Mouse (Mus musculus): ENCODE measurements around the gene Dnajc27.

Gene Dnajc27

DNA sequence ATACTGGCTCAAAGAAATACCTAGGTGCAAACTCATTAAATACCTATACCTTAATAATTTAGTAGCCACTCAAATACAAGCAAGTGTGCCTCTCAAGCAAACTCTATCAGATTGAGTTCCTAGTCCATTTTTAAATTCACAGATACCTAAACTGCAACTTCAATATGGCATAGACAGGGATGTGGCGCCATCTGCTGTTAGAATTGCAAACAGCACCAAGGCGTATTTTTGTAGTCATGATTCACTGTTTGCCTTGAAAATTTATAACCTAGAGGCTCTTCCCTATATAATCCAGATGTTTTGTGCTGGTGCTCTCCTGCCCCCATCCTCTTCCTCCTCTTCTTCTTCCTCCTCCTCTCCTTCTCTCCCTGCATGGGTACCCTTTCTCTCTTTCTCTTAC lies 2.1 kb upstream of the Dnajc27 start:
- peak; percentile 90 for DNase-seq (ENCODE audit: low read depth, low spot score)

DNA sequence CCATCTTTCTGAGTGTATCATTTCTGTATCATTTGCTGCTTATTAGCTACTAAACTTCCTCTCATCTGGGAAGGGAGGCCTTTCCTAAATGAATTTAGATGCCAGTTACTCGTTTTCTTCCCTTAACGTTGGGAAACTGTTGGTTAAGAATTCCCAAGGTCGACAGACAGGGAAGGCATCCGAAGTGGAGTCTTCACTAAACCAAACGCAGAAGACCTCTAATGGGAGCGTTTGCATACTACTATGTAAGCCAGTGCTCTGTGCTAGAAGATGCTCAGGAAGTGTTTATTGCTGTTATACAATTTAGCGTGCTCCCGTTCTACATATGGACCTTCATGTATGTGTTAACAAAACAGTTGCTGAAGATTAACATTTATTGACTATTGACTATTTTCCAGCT lies 1.1 kb downstream of the Dnajc27 start:
- peak; percentile 3 for DNase-seq (ENCODE audit: low read depth, low spot score)

DNA sequence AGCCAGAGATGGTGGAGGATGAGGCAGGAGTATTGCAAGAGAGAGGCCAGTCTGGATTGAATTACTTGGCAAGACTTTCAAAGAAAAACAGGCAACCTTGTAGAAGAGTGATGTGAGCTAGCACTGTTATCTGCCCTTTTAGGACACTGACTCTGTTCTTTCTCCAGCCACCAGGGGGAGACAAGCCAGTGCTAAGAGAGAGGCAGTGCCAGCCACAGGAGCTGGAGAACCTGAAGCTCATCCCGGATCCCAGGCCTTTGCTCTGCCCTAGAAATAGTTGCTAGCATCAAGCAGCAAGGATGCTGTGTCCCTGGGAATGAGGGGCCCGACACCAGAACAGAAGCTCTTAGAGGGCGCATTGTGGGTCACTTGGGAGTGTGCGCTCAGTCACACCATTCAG lies 25.0 kb downstream of the Dnajc27 start:
- peak; percentile 83 for DNase-seq (ENCODE audit: low read depth, low spot score)

DNA sequence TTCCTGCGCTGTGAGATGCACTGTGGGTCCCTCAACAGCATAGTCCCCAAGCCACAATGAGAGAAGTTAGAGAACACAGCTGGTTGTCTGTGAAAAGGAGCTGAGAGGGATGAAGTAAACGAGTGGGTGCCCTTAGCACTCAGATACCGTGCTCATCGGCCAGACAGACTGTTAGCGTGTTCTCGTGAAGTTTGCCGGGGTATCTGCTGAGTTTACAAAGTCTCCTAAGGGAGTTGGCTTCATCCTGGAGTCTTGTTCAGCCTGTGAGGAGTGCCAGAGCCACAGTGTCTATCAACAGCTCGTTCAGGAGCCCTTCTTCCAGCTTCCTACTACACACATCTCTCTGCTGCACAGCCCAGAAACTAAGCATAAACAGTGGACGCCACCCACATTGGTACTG lies 33.7 kb downstream of the Dnajc27 start:
- no peak for DNase-seq (ENCODE audit: low read depth, low spot score)

DNA sequence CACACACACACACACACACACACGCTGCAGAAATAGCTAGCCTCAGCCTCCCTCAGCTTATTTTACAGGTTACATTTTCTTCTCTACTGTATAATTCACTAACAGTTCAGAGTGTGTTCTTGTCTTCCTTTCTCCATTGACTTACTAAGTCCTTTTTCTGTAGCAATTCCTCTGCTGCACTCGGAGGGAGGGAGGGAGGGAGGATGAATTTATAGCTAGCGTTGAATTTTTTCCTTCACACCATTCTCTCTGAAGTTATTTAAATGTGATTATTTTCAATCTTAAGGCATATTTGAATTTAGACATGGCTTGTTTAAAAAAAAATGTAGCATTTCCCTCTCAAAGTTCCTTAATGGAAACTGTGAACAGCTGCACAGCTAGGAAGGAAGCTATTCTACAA lies 34.8 kb downstream of the Dnajc27 start:
- no peak for DNase-seq (ENCODE audit: low read depth, low spot score)

DNA sequence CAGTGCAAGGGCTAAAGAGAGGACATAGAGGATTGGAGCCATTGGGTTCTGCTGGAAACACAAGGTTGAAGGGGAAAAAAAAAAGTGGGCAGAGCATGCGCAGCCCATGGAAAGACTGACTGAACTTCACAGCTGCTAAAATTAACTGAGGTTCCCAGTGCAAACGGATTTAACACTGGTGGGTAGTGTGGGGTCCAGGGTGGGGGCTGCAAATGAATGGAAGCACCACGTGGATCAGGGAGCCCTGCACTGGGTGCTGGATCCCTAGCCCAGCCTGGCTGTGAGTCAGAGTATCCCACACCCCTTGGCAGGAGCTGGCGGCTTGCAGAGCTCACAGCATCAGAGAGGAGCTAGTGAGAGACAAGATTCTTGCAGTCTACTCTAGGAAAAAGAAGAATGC lies 35.2 kb downstream of the Dnajc27 start:
- no peak for DNase-seq (ENCODE audit: low read depth, low spot score)

DNA sequence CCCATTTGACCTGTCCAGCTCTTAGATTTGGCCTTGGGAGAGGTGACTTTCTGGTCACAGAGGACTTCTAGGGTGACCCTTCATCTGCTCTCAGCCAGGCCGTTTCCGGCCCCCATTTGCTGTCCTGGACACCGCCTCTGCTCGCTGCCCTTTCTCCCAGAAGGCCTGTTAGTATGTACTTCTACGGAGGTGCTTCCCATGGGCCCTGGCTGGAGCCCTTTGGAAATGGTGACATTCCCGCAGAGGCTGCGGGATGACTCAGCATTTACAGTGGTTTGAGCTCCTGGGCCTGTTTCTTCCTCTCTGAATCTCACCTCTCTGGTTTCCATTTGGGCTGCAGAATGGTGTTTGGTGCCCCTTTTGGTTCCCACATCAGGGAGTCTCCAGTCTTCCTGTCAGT lies 45.0 kb downstream of the Dnajc27 start:
- DNase-seq (ENCODE audit: low read depth, low spot score): peak; percentile 27

DNA sequence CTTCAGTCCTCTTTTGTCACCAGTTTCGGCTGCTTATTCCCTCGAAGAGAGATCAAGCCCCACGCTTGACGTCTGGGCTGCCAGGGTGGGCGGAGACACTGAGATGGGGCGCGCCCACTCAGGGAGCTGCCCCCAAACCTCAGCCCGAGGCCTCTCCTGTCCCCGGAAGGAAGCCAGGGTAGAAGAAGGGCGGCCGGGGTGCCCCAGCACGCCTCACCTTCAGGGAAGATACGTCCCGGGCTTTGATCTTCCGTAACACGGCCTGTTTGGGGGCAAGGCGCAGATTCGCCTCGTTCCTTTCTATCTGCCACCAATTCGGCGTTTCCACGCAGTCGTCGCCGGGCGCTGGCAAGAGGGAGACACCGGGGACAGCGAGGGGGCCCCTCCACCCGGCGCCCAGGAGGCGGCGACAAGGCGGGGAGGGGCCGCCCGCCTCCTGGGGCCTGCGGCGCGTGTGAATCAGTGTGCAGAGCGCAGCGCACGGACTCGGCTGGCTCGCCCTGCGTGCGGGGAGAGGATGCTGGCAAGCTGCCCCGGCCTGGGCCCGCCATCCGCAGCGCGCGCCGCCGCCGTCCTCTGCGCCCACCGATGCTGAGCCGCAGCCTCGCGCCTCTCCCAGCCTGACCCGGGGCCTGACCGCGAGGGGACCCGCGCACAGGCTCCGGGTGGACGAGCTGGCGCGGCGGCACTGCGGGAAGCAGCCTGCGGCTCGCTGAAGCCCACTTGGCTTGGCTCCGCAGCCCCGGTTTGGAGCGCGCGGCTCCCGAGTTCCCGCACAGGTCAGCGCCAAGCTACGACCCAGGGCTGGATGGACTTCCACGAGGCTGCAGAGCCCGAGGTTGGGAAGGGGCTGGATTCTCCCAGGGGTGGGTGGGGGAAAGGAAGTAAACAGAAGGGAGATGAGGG lies 50.8 kb downstream of the Dnajc27 start, which contains the start of gene Adcy3:
TSS of gene Adcy3 (plus strand) at position 163 of the 906 bp plus-strand sequence.
- DNase-seq (ENCODE audit: low read depth, low spot score): no peak

DNA sequence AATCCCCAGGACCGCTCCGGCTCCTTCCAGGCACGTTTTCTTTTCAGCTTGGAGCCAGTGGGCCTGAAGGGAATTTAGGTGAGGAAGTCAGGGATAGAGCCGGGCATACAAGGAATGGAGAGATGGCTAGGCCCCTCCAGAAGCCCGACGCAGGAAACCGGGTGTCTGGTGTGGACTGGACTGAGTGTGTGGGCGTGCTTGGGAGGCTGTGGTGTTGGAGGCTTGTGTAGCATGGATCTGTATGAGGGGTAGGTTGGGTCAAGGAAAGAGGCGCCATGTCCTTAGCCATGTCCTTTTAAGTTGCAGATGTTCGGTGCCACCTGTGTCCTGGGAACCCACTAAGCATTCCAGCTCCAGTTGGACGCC lies 51.4 kb downstream of the Dnajc27 start:
- no peak for DNase-seq (ENCODE audit: low read depth, low spot score)

DNA sequence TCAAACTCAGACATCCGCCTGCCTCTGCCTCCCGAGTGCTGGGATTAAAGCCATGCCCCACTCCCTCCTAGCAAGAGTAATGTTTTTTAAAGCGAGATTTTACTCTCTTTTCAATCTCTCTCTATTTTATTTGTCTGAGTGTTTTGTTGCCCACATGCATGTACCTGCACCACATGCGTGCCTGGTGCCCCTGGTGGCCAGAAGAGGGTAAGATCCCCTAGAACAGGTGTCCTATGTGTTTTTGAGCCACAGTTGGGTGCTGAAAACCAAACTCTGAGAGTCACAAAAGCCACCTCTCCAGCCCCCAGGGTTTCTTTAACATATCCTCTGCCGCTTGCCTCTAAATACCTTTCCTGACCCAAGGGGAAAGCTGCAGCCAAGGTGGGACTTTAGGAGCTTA lies 60.8 kb downstream of the Dnajc27 start:
- DNase-seq (ENCODE audit: low read depth, low spot score): no peak

DNA sequence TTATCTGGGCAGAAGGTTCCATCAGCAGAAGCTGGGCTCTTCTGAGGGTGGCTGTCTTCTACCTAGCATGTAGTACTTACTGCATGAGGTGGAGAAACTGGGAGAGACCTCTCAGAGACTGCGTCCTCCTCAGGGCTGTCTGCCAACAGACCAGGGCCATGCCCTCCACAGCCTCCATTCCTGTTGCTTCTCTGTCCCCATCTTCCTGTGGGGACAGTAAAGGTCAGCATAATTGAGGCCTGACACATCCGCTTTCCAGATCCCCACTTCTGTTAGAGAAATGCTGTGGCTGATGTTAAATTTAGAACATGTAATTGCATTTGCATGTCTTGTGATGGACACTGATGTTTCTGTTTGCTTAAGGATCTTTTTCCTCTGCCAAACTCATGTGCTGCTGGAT lies 68.6 kb downstream of the Dnajc27 start:
- DNase-seq (ENCODE audit: low read depth, low spot score): no peak

DNA sequence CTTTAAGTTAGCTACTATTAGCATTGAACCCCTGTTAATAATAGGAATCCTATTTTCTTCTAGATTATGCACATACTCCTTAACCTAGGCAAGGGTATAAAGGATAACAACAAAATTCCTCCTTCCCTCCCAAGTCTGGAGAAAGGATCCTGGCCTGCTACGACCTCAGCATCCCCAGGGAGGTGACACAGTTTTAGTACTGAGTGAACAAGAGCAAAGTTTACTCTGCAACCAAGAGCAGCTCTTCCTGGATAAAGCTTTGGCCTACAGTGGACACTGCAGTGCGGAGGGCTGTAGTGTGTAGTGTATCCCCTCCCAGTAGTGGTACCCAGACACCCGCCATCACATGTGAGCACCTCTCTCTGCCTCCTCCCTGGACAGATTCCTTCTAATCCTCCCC lies 69.6 kb downstream of the Dnajc27 start:
- DNase-seq (ENCODE audit: low read depth, low spot score): no peak

DNA sequence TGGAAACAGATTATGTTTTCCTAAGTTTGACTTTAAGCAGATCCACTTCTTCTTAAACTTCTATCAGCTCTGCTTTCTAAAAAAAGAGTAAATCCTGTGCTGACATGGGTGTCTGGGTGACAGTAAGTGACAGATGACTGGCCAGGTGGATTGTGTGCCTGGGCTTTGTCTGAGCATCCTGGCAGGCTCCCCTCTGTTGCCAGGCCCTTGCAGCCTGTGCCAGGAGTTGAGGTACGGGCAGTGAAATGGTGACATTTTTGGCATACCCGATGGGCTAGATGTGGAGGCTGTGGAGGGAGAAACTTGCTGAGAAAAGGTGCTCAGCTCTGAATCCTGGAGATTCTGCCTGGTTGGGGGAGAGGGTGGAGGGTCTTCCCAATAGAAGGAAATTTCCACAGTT lies 75.1 kb downstream of the Dnajc27 start:
- no peak for DNase-seq (ENCODE audit: low read depth, low spot score)

DNA sequence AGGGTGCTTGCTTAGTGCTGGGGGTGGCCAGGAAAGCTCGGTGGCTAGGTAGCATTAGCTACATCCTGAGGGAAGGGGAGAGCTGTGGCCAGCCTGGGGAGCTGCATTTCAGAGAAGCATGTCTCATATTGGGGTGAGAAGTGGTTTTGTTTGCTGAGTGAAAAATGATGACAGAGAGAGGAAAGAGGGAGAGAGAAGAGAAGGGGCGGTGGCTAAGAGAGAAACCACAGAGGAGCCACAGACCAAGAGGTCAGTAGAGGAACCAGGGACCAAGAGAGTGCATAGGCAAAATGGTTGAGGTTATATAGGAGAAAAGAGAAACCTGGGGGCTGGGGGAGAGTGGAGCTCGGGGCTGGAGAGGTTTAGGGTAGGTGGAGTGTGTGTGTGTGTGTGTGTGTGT lies 75.8 kb downstream of the Dnajc27 start:
- DNase-seq (ENCODE audit: low read depth, low spot score): peak; percentile 39

DNA sequence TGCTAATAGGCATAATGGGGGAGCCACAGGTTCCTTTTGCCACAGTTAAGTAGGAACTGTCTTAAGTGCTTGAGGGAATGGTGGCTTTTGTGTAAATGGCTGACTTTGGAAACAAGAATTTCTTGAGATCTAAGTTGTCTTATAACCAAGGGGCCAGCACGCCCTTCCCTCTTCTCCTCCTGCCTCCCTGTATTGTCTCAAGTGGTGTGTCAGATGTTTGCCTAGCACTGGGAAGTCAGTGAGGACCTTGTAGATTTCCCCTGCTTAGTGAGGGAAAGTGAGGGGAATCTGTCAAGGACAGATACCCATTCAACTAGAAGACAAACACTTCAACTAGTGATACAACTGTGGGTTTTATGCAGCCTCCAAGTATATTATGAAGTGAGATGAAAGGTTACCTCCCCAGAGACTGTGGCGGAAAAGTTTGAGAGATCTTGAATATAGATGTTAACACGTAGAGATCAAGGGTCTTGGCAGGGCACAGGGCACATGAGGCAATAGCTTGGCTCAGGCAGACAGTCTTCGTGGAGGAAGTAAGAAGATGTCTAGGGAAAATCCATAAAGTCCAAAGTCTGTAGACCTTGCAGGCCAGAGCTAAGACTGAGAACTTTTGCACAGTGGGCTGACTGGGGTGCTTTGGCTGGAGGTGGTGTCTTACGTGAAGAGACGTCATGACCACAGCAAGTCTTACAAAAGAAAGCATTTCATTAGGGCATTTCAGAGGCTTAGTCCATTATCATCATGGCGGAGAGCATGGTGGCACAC lies 76.7 kb downstream of the Dnajc27 start:
- no peak for DNase-seq (ENCODE audit: low read depth, low spot score)
